Mouse (Mus musculus) E14TG2a.4 (cell line): ENCODE measurements around the gene Sgsh.

ENCODE experiments used
- CTCF ChIP-seq: conservative IDR thresholded peaks from 2 replicates; pipeline ENCODE4 v1.5.1; 2014; ENCODE audit warnings: low read length
- NANOG ChIP-seq: IDR thresholded peaks from 2 replicates; pipeline ENCODE4 v1.6.1; 2014; ENCODE audit warnings: borderline replicate concordance, low read length, mixed read lengths

GRCm38 (mm10) chr11:119394210-119394609 is 38.9 kb upstream of the Sgsh start:
- TF ChIP-seq NANOG (no peak), CTCF (no peak)
